Mouse (Mus musculus) forebrain, embryonic 15.5 days (tissue): Measurements from ENCODE around the gene Lrriq1. TPM values are rescaled to one million over a fixed set of nuclear protein-coding genes. Genes with fewer than 3 reads are reported as not detected.

Source experiments
- ATAC-seq: fragments of 200-750 bp; cut with Nextera tagmentation; replicated peaks from 2 replicates; pipeline ENCODE4 v1.8.0; 2017; ENCODE audit warnings: mild to moderate bottlenecking, moderate TSS enrichment, moderate library complexity
- H3K27ac ChIP-seq: fragments of 300-500 bp; sonication (generic); replicated peaks from 2 replicates; pipeline ENCODE4 v1.5.1; 2015; ENCODE audit warnings: mild to moderate bottlenecking, inconsistent platforms
- H3K27me3 ChIP-seq: fragments of 300-500 bp; sonication (generic); 2 replicates; pipeline ENCODE4 v1.6.1; 2015; ENCODE audit warnings: inconsistent platforms
- H3K36me3 ChIP-seq: fragments of 300-500 bp; sonication (generic); 2 replicates; pipeline ENCODE4 v1.6.1; 2015; ENCODE audit warnings: mild to moderate bottlenecking, inconsistent platforms
- H3K4me1 ChIP-seq: fragments of 300-500 bp; sonication (generic); 2 replicates; pipeline ENCODE4 v1.6.1; 2015; ENCODE audit warnings: inconsistent platforms
- H3K4me2 ChIP-seq: fragments of 300-500 bp; sonication (generic); replicated peaks from 2 replicates; pipeline ENCODE4 v1.6.1; 2015; ENCODE audit warnings: mild to moderate bottlenecking, inconsistent platforms
- H3K4me3 ChIP-seq: fragments of 300-500 bp; sonication (generic); 2 replicates; pipeline ENCODE4 v1.5.1; 2015; ENCODE audit warnings: mild to moderate bottlenecking, inconsistent platforms
- H3K9ac ChIP-seq: fragments of 300-500 bp; sonication (generic); replicated peaks from 2 replicates; pipeline ENCODE4 v1.6.1; 2015; ENCODE audit warnings: mild to moderate bottlenecking, inconsistent platforms
- H3K9me3 ChIP-seq: fragments of 300-500 bp; sonication (generic); 2 replicates; pipeline ENCODE4 v1.6.1; 2016; ENCODE audit warnings: inconsistent platforms
- WGBS: fragments of 180-500 bp; shearing (Covaris S2); methylation state at CpG from one replicate; pipeline ENCODE4 v1.1.7; 2015; ENCODE audit warnings: mixed read lengths; 5-methylcytosine and 5-hydroxymethylcytosine counted together
- polyA plus RNA-seq: library from polyadenylated mRNA; unstranded; fragments of >200 nt; fragmentation: Nextera tagmentation; extraction: Ambion mirVana; gene quantifications from 2 replicates; pipeline ENCODE4 v1.2.1, GENCODE M21; 2015

Gene Lrriq1
- polyA plus RNA-seq, 1 experiment from 2014 or later: 4.7 TPM

- H3K4me3 ChIP-seq: no peak overlapping the region
- WGBS: 88% methylated on average over 2 of the region's 2 CpGs
- no peaks in the 10 kb centered on the region for H3K9me3 ChIP-seq
- H3K4me2 ChIP-seq: no peak overlapping the region
- H3K9ac ChIP-seq: no peak overlapping the region
- no peaks in the 10 kb centered on the region for H3K4me1 ChIP-seq
- no peaks in the 10 kb centered on the region for H3K27me3 ChIP-seq
- no peaks in the 10 kb centered on the region for H3K36me3 ChIP-seq
- ATAC-seq: no peak
- no peak overlapping the region for H3K27ac ChIP-seq
Measured at GRCm38 (mm10) chr10:103108090-103108489, 128.0 kb downstream of the Lrriq1 start.

- H3K4me2 ChIP-seq: no peak overlapping the region
- 29% methylated on average over 1 of the region's 1 CpGs for WGBS
- no peak overlapping the region for H3K4me3 ChIP-seq
- no peaks in the 10 kb centered on the region for H3K36me3 ChIP-seq
- no peak overlapping the region for H3K27ac ChIP-seq
- H3K9ac ChIP-seq: no peak overlapping the region
- H3K4me1 ChIP-seq: no peaks in the 10 kb centered on the region
- ATAC-seq: no peak
- H3K9me3 ChIP-seq: no peaks in the 10 kb centered on the region
- H3K27me3 ChIP-seq: no peaks in the 10 kb centered on the region
Measured at GRCm38 (mm10) chr10:103086101-103086500, 150.0 kb downstream of the Lrriq1 start.

- Histone ChIP-seq H3K27ac (no peak overlapping the region), H3K4me1 (no peaks in the 10 kb centered on the region), H3K36me3 (no peaks in the 10 kb centered on the region), H3K4me2 (no peak overlapping the region), H3K4me3 (no peak overlapping the region), H3K9me3 (no peaks in the 10 kb centered on the region), H3K27me3 (no peaks in the 10 kb centered on the region), H3K9ac (no peak overlapping the region)
- 82% methylated on average over 2 of the region's 2 CpGs for WGBS
- no peak for ATAC-seq
Measured at GRCm38 (mm10) chr10:103049593-103049992, 186.5 kb downstream of the Lrriq1 start.

- Histone ChIP-seq H3K27ac (no peak overlapping the region), H3K9ac (no peak overlapping the region), H3K36me3 (no peaks in the 10 kb centered on the region), H3K27me3 (no peaks in the 10 kb centered on the region), H3K4me1 (no peaks in the 10 kb centered on the region), H3K4me3 (no peak overlapping the region), H3K9me3 (no peaks in the 10 kb centered on the region), H3K4me2 (no peak overlapping the region)
- ATAC-seq: no peak
- WGBS: 71% methylated on average over 3 of the region's 3 CpGs
Measured at GRCm38 (mm10) chr10:103046623-103047022, 189.5 kb downstream of the Lrriq1 start.

- no peak overlapping the region for H3K9ac ChIP-seq
- no peak for ATAC-seq
- H3K27me3 ChIP-seq: no peaks in the 10 kb centered on the region
- no peak overlapping the region for H3K4me2 ChIP-seq
- H3K27ac ChIP-seq: no peak overlapping the region
- H3K9me3 ChIP-seq: no peaks in the 10 kb centered on the region
- no peak overlapping the region for H3K4me3 ChIP-seq
- no peaks in the 10 kb centered on the region for H3K36me3 ChIP-seq
- 61% methylated on average over 2 of the region's 2 CpGs for WGBS
- no peaks in the 10 kb centered on the region for H3K4me1 ChIP-seq
Measured at GRCm38 (mm10) chr10:103045019-103045418, 191.1 kb downstream of the Lrriq1 start.

- no peak overlapping the region for H3K4me3 ChIP-seq
- no peak overlapping the region for H3K9ac ChIP-seq
- H3K4me2 ChIP-seq: no peak overlapping the region
- H3K9me3 ChIP-seq: no peaks in the 10 kb centered on the region
- no peak for ATAC-seq
- no peaks in the 10 kb centered on the region for H3K36me3 ChIP-seq
- H3K27ac ChIP-seq: no peak overlapping the region
- H3K27me3 ChIP-seq: peaks cover 58% of the 10 kb centered on the region
- 2% methylated on average over 14 of the region's 14 CpGs for WGBS
- H3K4me1 ChIP-seq: peaks cover 9% of the 10 kb centered on the region
Measured at GRCm38 (mm10) chr10:103035002-103035640, 201.0 kb downstream of the Lrriq1 start.

- Histone ChIP-seq H3K27me3 (peaks cover 68% of the 10 kb centered on the region), H3K4me3 (no peak overlapping the region), H3K4me2 (no peak overlapping the region), H3K4me1 (peaks cover 27% of the 10 kb centered on the region), H3K9me3 (no peaks in the 10 kb centered on the region), H3K36me3 (no peaks in the 10 kb centered on the region), H3K27ac (no peak overlapping the region), H3K9ac (no peak overlapping the region)
- WGBS: 3% methylated on average over 11 of the region's 11 CpGs
- no peak for ATAC-seq
Measured at GRCm38 (mm10) chr10:103030931-103031330, 205.2 kb downstream of the Lrriq1 start.

GRCm38 (mm10) chr10:103029730-103030490 is 206.2 kb downstream of the Lrriq1 start, which contains the start of gene Alx1:
Alx1 (minus strand) TSS chr10:103030215.
- WGBS: under 1% methylated on average over 32 of the region's 32 CpGs
- Histone ChIP-seq H3K4me2 (no peak within 1 kb of the TSS; the same call in 1 of the 2 replicates), H3K27ac (no peak within 1 kb of the TSS), H3K9me3 (no peaks in the 10 kb centered on the region), H3K4me3 (peak within 1 kb of the TSS; percentile 15; the same call in 1 of the 2 replicates), H3K4me1 (peaks cover 20% of the 10 kb centered on the region), H3K27me3 (peaks cover 63% of the 10 kb centered on the region), H3K36me3 (no peaks in the 10 kb centered on the region), H3K9ac (no peak within 1 kb of the TSS)
- ATAC-seq: no peak; the same call in 1 of the 2 replicates

- H3K9ac ChIP-seq: no peak overlapping the region
- WGBS: under 1% methylated on average over 23 of the region's 23 CpGs
- peaks cover 57% of the 10 kb centered on the region for H3K27me3 ChIP-seq
- no peaks in the 10 kb centered on the region for H3K9me3 ChIP-seq
- no peak overlapping the region for H3K27ac ChIP-seq
- peak overlapping the region; percentile 32; the same call in 1 of the 2 replicates for H3K4me2 ChIP-seq
- H3K4me1 ChIP-seq: peaks cover 20% of the 10 kb centered on the region
- no peak for ATAC-seq
- peak overlapping the region; percentile 15; the same call in 1 of the 2 replicates for H3K4me3 ChIP-seq
- H3K36me3 ChIP-seq: no peaks in the 10 kb centered on the region
Measured at GRCm38 (mm10) chr10:103029132-103029729, 206.9 kb downstream of the Lrriq1 start.

- Histone ChIP-seq H3K36me3 (no peaks in the 10 kb centered on the region), H3K9ac (no peak overlapping the region), H3K9me3 (no peaks in the 10 kb centered on the region), H3K4me1 (peaks cover 20% of the 10 kb centered on the region), H3K4me3 (peak overlapping the region; percentile 28), H3K4me2 (peak overlapping the region; percentile 32), H3K27ac (no peak overlapping the region), H3K27me3 (peaks cover 60% of the 10 kb centered on the region)
- under 1% methylated on average over 50 of the region's 50 CpGs for WGBS
- peak; percentile 68 for ATAC-seq
Measured at GRCm38 (mm10) chr10:103028253-103029131, 207.6 kb downstream of the Lrriq1 start.

- Histone ChIP-seq H3K36me3 (no peaks in the 10 kb centered on the region), H3K9ac (no peak overlapping the region), H3K4me2 (peak overlapping the region; percentile 32), H3K9me3 (no peaks in the 10 kb centered on the region), H3K4me3 (peak overlapping the region; percentile 28), H3K27ac (no peak overlapping the region), H3K4me1 (peaks cover 20% of the 10 kb centered on the region), H3K27me3 (peaks cover 56% of the 10 kb centered on the region)
- no peak; the same call in 1 of the 2 replicates for ATAC-seq
- WGBS: 1% methylated on average over 15 of the region's 15 CpGs
Measured at GRCm38 (mm10) chr10:103027931-103028252, 208.2 kb downstream of the Lrriq1 start.
